Mouse (Mus musculus): ENCODE measurements around the gene Lce3c.

The Lce3c gene

DNA sequence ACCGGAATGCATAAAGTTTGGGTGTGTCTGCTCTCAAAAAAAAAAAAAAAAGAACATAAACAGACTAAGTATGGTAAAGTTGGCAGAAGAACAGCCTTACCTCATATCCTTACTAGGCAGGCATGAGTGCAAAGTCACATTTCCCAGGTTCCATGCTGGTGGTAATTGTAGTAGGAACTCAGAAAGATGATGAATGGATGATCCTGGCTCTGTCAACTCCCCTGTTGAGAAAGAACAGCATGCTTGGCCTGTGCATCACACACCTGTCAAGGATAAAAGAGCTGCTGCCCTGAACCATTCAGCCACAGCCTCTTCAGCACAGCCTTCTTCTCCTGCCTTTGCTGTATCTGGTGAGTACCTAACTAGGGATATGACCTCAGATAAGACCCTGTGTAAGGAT, at the start of gene Lce3c:
Gene Lce3c (plus strand): TSS at position 301 of the 400 bp plus-strand sequence.
- DNase-seq (ENCODE audit: low read depth) = no peak

DNA sequence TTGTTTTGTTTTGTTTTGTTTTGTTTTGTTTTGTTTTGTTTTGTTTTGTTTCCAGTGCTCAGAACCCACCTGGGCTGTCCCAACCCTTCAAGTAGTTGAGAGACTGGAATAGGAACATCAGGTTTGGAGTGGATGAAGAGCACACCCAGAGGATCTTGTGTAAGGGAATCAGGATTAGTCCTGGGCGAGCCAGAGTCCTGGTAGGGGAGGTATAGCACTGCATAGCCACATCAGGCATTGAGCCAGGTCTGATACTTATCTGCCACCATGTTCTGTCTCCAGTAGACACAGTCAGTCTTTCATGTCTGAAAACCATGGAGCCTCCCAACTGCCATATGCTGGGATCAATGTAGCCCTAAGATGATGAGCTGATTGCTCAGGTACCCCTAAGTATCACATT, 49.8 kb upstream of the Lce3c start:
- no peak for DNase-seq (ENCODE audit: low read depth)

DNA sequence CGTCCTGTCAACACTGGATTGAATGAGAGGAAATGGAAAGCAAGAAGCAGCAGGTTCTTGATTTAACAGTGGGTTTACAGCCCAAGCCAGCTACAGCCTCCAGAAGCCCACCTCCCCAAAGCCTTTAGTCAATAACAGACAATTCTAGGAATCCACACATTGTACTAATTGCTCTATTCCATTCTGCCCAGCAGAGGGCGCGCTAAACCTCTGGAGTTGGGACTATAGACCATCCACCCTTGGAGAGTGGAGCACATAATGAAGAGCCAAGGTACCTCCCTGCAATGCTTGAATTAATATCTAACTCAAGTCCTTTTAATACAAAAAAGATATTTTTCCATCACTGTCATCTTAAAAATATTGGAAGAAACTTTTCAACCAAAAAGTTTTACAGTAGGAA, 41.3 kb upstream of the Lce3c start:
- DNase-seq (ENCODE audit: low read depth) = peak; percentile 27

DNA sequence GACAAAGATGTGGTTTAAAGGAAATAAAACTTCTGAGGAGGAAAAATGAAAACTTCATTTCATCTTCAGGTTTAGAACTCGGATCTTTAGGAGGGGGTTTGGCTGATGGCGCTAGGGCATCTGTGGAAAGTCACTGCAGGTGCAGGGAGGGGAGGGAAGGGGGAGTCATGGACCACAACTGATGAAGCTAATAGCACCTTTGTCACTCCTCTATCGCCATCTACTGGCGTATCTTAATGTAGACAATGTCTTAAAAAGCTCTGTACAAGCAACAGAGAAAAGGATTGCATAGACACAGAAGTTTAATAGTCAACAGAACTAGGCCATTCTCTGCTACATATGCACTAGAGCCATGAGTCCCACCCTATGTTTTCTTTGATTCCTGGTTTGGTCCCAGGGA, 40.6 kb upstream of the Lce3c start:
- DNase-seq (ENCODE audit: low read depth) = peak; percentile 53

DNA sequence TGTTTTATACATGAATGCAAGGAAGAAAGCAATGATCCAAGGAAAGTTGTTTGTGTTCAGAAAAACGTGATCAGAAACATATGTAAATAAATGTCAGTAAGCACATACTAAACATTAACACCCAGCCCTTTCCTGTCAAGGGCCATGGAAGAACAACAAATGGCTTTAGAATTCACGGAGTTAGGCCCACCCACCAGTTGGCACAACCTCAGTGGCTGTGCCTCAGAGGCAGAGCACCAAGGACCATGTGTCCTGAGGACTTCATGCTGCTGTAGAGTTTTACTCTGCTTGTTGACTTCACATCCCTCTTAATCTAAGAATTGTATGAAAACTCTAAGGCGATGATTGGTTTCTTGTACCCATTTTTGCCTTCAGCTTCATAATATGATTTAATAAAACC, 39.1 kb upstream of the Lce3c start:
- DNase-seq (ENCODE audit: low read depth) = no peak

DNA sequence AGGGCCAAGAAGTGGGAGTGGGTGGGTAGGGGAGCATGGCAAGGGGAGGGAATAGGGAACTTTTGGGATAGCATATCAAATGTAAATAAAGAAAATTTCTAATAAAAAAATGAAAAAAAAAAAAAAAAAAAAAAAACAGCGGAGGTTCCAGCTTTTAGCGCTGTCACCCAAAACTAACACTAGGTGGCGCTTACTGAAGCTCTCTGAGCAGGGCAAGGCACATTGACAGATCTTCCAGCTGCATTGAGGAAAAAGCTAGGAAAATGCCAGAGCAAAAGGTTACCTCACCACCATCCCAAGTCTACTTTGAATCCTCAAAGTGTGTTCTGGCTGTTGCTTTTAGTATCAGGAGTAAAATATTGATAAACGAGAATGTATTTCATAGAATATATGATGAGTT, 36.7 kb upstream of the Lce3c start:
- peak; percentile 32 for DNase-seq (ENCODE audit: low read depth)

DNA sequence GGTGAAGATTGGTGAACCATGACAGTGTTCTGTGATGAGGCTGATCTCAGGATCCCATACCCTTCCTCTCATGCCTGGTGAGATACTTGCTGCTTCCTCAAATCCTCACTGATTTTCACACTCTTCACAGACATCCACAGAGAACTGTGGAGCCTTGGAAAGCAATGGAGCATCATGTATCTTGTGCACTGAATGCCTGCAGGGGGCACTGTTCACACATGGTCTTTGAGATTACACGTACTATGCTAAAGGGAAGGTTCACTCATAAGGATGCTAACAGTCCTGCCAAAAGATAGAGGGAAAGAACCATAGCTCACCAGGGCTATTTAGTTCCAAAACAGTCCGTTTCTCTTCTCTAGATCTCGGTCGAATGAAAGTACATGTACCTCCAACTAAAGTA, 23.9 kb upstream of the Lce3c start:
- peak; percentile 38 for DNase-seq (ENCODE audit: low read depth)

DNA sequence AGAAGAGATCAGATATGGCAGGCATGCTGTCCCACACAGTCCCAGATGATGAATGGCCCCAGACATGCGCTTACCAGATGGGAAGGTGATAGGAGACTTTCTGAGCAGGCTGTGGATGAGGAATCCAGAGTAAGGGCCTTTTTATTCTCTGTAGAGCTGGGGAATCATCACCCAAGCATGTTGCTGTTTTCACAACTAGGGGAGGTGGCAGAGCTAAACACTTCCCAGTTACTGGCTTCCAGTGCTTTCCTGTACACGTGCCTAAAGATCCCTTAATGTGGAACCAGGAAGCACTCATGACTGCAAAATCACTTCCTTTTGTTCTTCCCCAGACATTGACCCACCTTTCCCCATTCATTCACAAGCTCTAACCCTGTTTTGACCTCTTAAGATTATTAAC, 18.2 kb upstream of the Lce3c start, which contains the start of gene Lce3a:
Gene Lce3a (minus strand): TSS at position 101 of the 400 bp plus-strand sequence.
- no peak for DNase-seq (ENCODE audit: low read depth)

DNA sequence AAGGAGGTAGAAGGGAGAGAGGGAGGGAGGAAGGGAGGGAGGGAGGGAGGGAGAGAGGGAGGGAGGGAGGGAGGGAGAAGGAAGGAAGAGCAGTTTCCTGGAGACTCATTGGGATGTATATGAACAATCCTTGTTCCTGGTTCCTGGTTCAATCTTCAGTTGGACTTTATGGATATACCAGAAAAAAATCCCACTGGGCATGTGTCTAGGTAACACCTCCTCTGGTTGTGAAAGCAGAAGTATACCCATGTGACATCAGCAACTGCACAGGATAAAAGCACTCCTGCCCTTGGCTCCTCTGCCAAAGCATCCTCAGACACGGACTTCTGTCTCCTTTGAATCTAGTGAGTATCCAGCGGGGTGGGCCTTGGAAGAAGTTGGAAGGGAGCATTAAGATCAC, 11.6 kb upstream of the Lce3c start, which contains the start of gene Lce3b:
Gene Lce3b (plus strand): TSS at position 301 of the 400 bp plus-strand sequence.
- DNase-seq (ENCODE audit: low read depth) = no peak

DNA sequence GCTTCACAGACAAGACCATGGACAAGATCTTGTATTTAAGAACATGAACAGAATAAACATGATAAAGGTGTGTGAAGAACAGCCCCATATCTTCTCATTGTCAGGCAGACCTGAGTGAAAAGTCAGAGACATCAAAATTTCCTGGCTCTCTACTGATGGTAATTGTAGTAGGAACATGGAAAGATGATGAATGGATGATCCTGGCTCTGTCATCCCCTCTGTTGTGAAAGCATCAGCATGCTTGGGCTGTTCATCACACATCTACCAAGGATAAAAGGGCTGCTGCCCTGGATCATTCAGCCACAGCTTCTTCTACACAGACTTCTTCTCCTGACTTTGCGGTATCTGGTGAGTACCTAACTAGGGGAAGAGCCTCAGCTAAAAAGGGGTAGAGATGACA, 12.8 kb downstream of the Lce3c start, which contains the start of gene Lce3d:
Gene Lce3d (plus strand): TSS at position 301 of the 400 bp plus-strand sequence.
- DNase-seq (ENCODE audit: low read depth) = no peak

DNA sequence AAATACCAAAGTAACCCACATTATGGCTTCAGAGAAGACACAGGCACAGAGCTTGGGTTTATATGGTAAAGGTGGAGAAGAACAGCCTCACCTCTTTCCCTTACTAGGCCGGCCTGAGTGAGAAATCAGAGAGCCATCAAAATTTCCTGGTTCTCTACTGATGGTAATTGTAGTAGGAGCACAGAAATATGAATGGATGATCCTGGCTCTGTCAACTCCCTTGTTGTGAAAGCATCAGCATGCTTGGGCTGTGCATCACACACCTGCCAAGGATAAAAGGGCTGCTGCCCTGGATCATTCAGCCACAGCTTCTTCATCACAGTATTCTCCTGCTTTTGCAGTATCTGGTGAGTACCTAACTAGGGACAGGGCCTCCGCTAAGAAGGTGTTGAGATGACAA, 22.5 kb downstream of the Lce3c start, which contains the start of gene Lce3e:
Gene Lce3e (plus strand): TSS at position 301 of the 400 bp plus-strand sequence.
- DNase-seq (ENCODE audit: low read depth) = no peak

DNA sequence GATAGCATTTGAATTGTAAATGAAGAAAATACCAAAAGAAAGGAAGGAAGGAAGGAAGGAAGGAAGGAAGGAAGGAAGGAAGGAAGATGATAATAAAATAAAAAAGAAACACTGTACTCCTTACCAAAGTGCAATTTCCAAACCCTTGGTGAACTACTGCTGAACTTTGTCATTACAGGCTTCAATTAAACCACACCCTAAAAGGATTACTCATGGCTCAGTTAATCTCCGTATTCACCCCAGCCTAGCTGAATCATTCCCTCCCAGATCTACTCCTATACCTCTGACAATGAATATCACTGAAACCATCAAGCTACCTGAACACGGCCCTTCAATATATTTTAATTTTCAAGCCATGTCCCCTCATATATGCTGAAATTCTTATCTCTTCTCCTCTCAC, 34.2 kb downstream of the Lce3c start:
- DNase-seq (ENCODE audit: low read depth) = no peak

DNA sequence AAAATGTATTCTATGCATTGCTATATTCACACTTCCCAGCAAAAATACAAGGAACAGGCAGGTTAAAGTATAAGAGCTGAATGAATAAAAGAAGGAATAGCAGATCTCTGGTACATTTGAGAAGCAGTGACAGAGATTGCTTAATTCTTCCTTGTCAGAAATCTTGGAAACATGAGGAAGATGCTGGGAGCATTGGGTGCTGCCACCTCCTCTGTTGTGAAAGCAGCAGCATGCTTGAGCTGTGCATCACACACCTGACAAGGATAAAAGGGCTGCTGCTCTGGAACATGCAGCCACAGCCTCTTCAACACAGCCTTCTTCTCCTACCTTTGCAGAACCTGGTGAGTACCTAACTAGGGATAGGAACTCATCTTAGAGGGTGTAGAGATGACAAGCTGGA, 47.6 kb downstream of the Lce3c start, which contains the start of gene Lce3f:
Gene Lce3f (plus strand): TSS at position 301 of the 400 bp plus-strand sequence.
- DNase-seq (ENCODE audit: low read depth) = no peak

Measured in 416B (cell line).